Mouse (Mus musculus): ENCODE data around the gene Hmcn1. TPM values are rescaled to one million over a fixed set of nuclear protein-coding genes. Genes with fewer than 3 reads are reported as not detected.

Hmcn1 gene
- total RNA-seq, 2 experiments from 2014 or later = 76.6 to 87.1 TPM

DNA sequence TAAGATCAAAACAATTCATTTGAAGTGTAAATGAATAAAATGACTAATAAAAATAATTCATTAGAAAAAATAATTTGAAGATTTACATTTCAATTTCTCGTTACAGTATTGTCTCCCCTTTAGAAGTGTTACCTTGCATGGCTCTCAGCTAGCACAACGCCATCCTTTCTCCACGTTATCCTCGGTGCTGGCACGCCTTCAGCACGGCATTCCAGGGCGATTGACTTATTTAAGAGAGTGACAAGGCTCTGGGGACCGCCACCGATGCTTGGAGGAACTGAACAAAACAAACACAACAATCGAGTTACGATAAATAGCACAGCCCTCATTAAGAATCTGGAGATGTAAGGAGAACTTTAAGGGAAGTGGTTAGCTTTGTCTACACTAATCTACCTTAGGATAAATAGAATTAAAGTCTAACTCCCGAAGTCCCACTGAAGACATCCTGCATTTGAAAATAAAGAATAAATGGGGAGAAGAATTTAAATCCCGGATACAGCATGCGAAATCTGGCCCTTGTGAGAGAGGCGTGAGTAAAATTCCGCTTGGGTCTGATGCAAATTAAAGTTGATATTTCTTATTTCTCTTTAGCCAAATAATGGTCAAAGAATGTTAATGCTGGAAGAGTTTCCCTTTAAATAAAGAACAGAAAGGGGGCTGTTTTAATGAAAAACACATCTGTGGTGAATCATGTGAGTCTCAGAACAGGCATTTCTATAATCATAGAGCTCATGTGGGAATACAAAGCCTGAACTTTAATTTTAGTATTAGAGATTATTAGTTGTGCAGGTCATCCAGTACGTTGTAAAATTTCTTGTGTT lies 362.0 kb downstream of the Hmcn1 start:
- no peak for DNase-seq

DNA sequence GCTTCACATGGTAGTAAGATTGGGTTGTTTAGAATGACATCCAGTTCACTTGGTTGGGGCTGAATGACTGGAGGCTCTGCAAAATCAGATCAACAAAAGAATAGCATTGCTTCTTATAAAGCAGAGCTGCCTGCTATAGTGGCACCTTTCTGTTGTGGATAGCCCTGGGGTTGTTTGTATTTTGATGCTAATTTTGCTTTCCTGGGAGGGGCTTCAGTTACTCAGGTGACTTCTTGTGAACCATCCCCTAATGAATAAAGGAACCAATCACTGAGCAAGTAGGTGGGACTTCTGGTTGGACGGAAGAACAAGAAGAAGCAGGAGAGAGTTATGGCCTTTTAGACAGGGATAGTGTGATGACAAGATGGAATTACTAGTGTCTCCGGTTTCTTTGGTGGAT lies 370.0 kb downstream of the Hmcn1 start:
- DNase-seq = no peak

DNA sequence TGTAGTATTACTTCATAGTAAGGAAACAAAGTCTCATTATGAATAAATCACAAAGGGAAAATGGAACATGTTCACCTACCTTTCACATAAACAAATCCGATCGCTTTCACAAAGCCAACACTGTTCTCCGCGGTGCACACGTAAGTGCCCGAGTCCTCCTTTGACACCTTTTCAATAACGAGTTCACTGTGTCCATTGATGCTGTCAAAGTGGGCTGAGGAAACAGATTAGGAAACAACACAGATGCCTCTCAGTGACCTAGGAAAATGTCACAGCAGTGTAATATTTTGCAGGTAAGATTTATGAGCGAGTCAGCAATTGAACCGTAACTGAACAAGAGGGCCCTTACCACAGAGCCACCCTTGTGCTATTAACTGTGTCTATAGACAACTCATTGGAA lies 382.7 kb downstream of the Hmcn1 start:
- no peak for DNase-seq

DNA sequence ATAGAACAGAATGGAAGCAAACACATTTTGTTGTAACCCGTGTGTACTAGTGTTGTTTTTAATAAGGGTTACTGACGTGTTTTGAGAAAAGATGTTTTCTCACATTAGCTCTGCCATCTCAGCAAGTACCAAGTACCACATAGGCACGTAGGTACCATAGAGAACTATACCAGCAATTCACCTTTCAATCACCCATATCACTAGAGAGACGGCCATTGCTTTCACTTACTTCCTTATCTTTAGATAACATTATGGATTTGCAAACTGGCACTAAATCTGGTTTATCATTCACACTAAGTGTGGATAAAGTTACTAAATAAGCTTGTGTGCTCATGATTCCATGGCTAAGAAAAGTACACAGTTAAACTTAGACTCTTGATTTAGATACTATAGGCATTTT lies 387.1 kb downstream of the Hmcn1 start:
- DNase-seq = no peak

DNA sequence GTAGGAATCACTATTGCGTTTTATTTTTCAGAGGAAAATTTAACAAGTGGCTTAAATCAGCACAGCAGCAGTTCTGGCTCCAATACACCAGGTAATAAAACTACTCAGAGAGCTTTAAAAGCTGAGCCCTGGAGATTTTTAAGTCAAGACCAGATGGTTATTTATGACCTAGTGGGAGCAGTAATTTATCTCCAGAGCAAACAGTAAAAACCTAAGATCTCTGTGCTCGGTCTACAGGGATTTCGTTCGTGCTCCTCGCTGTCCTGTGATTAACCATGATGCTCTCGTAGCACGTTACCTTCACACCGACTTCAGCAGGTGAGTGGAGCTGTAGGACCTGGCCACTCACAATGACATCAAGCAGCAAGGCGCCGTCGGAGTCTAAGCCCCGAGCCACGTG lies 399.6 kb downstream of the Hmcn1 start:
- DNase-seq = no peak

DNA sequence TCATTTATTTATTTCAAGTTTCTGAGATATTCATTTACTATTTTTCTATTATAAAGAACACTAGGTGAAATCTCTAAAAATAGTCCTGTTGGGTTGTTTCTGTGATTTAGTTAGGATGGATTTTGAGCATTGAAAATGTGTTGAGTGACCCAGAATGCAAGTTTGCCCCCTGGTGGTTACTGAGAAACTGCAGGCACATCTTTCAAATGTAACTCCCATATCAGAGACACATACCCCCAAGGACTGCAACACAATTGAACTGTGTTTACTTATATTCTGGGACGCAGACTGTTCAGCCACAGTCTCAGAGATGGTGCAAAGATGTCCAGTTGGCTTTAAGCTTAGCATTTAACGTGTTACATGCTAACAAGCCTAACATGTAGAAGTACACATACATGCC lies 402.0 kb downstream of the Hmcn1 start:
- DNase-seq = peak; percentile 70

DNA sequence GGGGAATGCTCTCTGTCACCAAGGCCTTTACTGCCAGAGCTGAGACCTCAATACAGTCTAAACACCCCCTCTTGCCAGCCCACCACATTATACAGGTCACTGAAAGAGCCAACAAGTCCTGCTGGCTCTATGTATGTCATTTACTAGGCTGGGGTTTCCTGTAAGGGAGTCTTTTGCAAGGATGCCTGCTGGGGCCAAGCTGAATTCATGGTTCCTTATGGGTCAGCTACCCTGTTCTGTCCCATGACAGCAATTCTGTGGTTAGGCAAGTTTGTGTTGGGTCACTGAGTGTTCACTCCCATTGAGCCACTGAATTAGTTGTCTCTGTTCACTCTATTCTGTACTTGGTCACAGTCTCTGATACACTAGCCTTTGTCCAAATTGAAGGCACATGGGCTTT lies 405.8 kb downstream of the Hmcn1 start:
- DNase-seq = no peak

DNA sequence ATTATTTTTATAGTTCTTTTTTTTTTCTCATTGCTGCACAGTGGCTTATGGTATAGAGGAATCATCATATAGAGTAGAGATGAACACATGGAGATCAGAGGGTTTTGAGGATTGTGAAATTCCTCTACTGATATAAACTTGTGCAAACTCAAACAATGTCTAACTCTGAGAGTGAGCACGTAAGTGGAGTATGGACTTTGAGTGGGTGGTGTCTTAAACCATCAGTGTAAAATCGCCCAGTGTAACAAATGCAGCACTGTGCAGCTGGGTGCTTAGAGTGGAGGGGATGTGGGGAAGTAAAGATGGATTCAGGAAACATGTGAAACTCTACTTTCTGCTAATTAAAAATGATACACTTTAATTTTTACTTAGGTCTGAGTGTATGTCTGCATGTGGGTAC lies 408.8 kb downstream of the Hmcn1 start:
- DNase-seq = no peak

DNA sequence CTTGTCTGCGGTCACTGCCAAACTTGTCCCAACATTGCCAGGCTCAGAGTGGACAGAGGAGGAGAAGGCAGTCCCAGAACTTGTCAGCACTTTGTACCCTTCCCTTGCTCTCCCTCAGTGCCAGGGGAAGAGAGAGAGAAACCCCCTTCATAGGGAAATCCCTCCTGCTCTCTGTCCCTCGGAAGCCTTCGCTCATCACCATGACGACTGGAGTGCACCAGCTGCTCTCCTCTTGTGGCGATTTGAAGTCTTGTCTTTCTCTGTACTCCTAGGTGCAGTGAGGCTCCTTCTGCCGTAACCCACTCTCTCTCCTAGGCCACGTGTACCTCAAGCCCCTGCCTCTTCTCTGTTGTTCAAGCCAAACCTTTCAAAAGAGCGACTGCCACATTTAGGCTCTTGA lies 409.5 kb downstream of the Hmcn1 start:
- DNase-seq = no peak

DNA sequence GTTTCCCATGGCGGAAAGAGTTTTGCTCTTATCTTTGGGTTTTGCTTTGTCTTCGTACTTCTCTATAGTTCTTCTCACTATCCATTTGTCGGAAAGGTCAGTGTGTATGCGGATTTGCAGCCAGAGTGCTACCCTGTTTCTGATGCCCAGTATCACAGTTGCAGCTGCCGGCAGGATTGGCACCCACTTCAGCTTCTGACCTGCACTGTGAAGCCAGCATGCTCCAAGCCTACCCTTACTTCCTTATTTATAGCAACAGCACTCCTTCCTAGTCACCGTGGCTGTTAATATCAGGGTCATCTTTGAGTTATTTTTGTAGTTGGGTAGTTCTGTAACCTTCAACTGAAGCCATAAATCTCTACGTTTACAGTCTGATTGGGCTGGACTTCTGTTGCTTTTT lies 412.7 kb downstream of the Hmcn1 start:
- DNase-seq = no peak

DNA sequence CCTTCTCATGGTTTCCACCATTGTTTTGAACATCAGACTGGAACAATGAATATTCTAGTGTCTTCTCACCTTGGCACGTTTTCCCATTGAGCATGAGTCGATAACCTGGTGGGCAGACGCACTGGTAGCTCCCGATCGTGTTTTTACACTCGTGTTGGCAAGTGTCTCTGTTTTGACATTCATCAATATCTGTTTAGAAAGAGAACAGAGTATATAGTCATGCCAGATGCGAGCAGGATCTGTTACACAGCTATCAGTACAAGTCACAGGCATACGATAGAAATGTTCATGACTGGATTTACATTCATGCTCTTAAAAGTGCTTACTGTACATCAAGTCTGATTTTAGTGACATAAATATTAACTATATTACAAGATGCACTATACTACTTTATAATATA lies 419.8 kb downstream of the Hmcn1 start:
- DNase-seq = no peak

DNA sequence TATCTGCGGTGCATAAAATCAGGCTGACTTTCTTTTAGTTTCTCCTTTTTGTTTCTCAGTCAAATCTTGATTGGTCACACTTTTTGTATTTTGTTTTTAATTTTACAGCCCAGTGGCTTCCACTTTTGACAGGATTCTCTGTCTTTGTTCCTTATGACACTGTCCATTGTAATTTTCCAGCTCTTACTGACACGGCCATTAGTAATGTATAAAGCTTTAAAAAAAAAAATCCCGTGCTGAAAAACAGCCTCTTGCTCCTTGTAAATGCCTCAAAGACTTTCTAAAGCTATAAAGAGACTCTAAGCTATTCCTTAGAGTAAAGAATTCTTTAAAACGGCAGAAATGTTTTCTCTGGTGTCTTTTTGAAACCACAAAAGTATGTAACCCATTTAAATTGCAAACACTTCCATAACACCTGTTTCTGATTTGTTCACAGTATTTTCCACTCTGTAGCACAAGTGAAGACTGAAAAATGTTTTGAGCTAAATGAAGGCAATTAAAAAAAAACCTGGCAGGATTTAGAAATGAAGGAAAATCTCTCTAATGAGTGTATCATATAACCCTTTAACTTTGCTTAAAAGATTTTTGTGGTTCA lies 422.6 kb downstream of the Hmcn1 start:
- DNase-seq = no peak

DNA sequence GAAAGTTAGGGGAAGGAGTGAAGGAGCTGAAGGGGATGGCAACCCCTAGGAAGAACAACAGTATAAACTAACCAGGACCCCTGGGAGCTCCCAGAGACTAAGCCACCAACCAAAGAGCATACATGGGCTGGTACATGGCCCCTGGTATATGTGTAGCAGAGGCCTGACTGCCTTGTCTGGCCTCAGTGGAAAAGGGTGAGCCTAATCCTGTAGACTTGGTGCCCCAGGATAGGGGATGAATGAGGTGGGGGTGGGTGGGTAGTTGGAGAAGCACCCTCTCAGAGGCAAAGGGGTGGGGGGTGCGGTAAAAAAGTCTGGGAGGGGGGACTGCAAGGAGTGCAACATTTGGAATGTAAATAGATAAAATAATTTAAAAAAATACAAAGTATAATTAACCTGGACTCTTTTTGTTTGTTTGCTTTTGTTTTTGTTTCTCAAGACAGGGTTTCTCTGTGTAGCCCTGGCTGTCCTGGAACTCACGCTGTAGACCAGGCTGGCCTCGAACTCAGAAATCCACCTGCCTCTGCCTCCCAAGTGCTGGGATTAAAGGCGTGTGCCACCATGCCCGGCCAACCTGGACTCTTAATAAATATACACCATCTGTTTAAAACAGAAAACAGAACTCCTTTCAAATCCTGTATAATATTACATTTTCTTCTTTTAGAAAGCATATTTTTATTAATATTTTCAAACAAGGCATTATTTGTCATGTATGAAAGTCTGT lies 423.3 kb downstream of the Hmcn1 start:
- no peak for DNase-seq

DNA sequence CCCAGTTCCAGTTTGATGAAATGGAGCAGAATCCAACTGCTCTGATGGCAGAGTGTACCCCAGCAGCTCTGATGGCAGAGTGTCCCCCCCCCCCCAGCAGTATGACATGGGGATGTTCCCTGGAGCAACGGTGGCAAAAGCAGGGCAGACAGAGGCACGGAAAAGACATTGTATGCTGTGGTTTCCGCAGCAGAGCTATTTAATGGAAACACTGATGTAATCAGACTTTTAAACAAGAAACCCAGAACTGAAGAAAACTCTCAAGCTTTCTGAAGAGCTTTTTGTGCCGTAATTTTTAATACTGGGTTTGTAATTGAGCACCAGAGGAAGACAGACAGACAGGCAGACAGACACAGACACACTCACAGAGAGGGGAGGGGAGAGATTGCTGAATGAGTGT lies 426.9 kb downstream of the Hmcn1 start:
- no peak for DNase-seq

DNA sequence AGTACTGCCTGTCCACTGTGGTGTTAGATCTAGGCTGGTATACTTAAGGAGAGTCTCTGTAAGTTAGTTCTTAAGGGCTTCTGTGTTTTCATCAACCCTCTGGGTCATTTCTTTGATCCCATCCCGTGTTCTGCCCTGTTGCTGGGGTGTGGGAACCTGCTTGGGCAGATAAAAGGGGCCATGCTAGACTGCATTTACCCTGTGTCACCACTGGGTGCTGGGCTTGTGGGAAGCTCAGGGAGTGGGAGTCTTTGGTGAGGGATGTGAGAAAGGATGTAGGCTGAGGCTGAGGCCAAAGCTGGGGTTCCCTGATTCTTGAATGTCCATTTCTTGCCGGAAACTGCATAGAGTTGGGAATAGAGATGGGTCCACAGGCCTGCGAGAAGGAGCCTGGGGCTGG lies 436.6 kb downstream of the Hmcn1 start:
- no peak for DNase-seq

DNA sequence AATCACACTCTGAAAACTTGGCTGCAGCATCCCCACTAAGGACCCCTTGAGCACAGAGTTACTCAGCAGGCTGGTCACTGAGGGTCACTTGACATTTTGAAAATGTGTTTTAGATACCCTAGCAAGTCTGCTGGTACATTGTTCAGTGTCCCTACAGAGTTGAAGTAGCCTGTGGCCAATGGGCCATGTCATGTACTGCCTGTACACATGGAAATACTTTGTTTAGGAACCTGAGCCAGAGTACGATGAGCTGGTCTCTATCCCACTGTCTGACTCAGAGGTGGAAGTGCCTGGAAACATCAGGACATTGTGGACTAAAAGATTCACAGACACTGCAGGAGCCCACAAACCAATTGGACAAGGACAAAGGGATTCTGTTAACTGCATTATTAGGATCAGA lies 441.8 kb downstream of the Hmcn1 start:
- DNase-seq = no peak

DNA sequence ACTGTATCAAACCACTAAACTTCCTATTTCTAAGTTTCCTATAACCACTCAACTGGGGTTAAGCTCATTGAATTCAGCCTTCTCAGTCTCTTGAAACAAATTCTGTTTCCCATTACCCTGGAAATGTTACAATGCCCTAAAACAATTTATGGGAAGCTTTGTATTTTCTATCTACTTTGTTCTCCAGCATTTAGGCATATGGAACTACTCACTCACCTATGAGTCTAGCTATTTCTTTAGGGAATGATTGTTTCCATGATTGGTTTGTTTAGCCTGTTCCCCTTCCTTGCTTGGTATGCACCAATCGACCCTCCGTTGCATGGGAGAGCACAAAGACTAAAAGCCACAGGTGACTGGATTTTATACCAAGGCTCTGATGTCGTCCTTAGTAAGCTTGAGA lies 446.8 kb downstream of the Hmcn1 start:
- DNase-seq = no peak

DNA sequence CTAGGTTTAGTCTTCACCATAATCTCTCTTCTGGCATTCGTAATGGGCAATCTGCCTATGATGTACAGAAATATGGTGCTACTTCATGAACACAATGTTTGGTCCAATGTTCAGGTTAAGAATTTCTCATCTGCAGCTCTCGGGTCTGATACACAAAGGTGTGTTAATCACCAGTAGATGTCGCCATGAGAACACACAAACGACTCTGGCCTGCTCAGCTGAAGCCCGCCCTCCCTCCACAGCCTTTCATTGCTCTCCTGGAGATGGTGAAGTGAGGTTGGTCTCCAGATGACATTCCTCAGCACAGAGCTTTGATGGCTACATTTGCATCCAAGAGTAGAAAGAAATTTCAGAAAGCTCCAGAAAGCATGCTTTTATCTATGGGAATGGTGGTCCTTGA lies 453.0 kb downstream of the Hmcn1 start:
- peak; percentile 15 for DNase-seq

DNA sequence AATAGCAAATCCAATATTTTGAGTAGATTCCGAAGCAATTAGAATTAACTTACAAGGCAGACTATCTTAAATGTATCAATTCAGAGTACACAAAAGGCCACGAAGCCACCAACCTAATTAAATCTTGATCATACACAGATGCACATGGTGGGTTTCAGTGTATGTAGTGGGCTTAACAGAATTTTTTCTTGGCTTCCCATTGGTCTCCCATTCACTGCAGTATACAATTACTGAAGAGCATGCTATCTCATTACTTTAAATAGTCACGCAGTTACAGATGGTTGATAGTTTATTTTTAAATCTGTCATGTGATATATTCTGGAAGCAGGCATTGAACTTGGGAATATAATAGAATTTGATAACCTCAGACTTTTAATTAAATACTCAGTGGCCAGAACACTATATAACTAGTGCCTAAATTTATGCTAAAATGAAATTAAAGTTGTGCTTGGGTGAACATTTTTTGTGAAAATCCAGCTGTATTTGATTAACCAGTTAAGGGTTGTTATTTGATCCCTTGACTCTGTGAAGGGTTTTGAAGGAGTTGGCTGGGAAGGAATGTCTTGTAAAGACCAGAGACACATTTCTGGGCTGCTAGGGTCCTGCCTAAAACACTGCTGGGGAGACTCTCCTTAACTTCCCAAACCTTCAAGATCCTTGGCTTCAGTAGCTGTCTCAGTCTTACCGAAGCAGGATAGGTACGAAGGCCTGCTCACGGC lies 455.7 kb downstream of the Hmcn1 start:
- DNase-seq = no peak

DNA sequence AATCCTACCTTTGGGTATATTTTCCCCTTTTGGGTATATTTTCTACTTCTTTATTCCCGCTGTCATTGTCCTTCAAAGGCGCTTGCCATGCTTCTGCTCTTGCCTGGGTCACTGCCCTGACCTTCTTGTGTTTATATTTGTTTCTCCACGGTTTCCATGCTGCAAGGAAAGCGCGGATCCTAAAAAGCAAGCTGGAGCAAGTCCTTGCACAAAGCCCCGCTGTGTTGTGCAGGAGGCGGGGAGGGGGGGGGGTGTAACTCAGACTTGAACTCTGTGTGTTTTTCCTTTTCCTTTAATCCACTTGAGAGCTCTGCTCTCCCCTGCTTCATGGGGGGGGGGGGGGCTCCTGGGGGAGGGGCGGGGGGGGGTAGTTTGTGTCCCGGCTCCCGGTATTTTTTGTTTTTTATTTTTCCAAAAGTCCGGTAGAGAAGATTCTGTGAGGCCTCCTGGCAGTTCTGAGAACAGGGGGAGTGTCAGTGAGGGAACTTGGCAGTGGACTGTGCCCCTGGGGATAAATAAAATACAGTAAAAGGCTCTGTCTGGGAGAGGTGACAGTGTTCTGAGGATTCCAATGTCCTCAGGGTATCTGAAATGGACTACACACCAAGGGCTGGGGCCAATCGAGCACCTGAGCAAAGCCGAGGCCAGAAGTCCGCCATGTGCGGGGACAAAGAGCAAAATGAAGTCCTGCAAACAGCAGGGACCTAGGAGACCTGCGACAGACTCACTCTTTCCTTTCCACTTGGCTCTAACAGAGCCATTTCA lies 457.3 kb downstream of the Hmcn1 start:
- DNase-seq = peak; percentile 13

DNA sequence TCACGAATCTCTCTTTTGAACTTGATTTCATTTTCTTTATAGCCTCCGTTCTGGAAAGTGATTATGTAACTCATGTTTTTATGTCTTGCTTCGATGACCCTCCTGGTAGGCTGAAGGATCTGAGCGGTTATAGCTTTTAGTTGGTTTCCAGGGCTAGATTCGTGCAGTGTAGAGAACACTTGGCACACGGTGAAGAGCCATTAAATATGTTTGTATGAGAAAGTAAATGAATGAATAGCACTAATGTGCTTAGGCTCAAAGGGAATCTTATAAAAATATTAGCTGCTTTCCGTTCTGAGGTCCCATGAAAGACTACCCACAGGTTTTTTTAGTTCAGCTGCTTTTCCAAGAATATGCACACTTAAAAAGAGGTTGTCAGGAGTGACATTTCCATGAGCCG lies 458.6 kb downstream of the Hmcn1 start:
- no peak for DNase-seq

DNA sequence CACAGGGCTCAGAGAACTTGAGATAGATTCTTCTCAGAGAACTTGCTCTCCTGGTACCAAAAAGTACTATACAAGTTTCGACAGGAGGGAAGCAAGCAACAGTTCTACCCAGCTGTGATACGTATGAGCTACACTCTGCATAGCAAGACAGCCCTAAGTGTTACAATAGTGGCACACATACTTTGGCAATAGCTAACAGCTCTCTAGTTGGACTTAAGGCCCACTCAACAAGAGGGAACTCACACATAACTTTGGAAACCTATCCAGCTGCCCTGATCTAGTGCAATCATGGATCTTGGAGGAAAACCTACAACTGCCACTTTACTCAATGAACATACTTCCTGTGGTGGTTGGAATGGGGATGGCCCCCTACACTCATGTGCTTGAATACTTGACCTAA lies 480.2 kb downstream of the Hmcn1 start:
- DNase-seq = no peak
